In genomic region chr3:55423640-55424397, GRCm38 (mm10) we compare ENCODE assay signal across 7 mouse cellular contexts. TPM values are rescaled to one million over a fixed set of nuclear protein-coding genes. Genes with fewer than 3 reads are reported as not detected.
A peak's percentile ranks its signal among the peaks of the same experiment; 100 is the strongest.
DNase-seq lines count a peak whose midpoint lies in the region; ATAC-seq and TF ChIP-seq lines count a peak whose summit lies in the region.

No protein-coding gene starts in this region.

- no peak for TF ChIP-seq EP300 in stomach, postnatal 0 days (optimal IDR thresholded peaks at IDR 0.05)

- H3K27me3 ChIP-seq in stomach, embryonic 16.5 days (ENCODE audit: control insufficient read depth, insufficient read depth, low read length): no peaks in the 10 kb centered on the region
- no peaks in the 10 kb centered on the region for H3K27me3 ChIP-seq in stomach, postnatal 0 days (ENCODE audit: control insufficient read depth, insufficient read depth, low read length)
- no peaks in the 10 kb centered on the region for H3K27me3 ChIP-seq in limb, embryonic 12.5 days

- ATAC-seq in stomach, embryonic 16.5 days (ENCODE audit: insufficient read depth, low FRiP score): 0 out of 2 replicates have a peak, but pooled peaks have one; percentile 25
- ATAC-seq in stomach, postnatal 0 days (ENCODE audit: low FRiP score, low TSS enrichment): no peak
- 0 out of 2 replicates have a peak, but pooled peaks have one; percentile 15 for ATAC-seq in limb, embryonic 12.5 days (ENCODE audit: insufficient number of reproducible peaks, insufficient read depth, low FRiP score, low TSS enrichment, low read depth)

- no peak overlapping the region for H3K9ac ChIP-seq in stomach, embryonic 16.5 days (ENCODE audit: low read length)
- no peak overlapping the region for H3K9ac ChIP-seq in stomach, postnatal 0 days (ENCODE audit: low read length)
- no peak overlapping the region for H3K9ac ChIP-seq in limb, embryonic 12.5 days (replicated peaks)

- no peaks in the 10 kb centered on the region for H3K4me1 ChIP-seq in stomach, embryonic 16.5 days (ENCODE audit: control insufficient read depth, insufficient read depth, low read length)
- no peaks in the 10 kb centered on the region for H3K4me1 ChIP-seq in stomach, postnatal 0 days (replicated peaks; ENCODE audit: control insufficient read depth, insufficient read depth)
- H3K4me1 ChIP-seq in limb, embryonic 12.5 days (replicated peaks): peaks cover 33% of the 10 kb centered on the region
- no peaks in the 10 kb centered on the region for H3K4me1 ChIP-seq in lung, adult 2 months (ENCODE audit: control insufficient read depth, insufficient read depth, low read length)

- H3K4me2 ChIP-seq in stomach, embryonic 16.5 days (ENCODE audit: low read depth, low read length): no peak overlapping the region
- no peak overlapping the region for H3K4me2 ChIP-seq in stomach, postnatal 0 days (replicated peaks; ENCODE audit: low read depth)
- peak overlapping the region; percentile 35 for H3K4me2 ChIP-seq in limb, embryonic 12.5 days

- H3K4me3 ChIP-seq in stomach, embryonic 16.5 days (replicated peaks; ENCODE audit: low read length): no peak overlapping the region
- H3K4me3 ChIP-seq in stomach, postnatal 0 days (ENCODE audit: low read depth, low read length): no peak overlapping the region
- H3K4me3 ChIP-seq in limb, embryonic 12.5 days (replicated peaks): no peak overlapping the region
- no peak overlapping the region for H3K4me3 ChIP-seq in lung, adult 2 months (replicated peaks; ENCODE audit: extremely low read depth, low read depth, low read length)

- TF ChIP-seq CTCF in stomach, postnatal 0 days (IDR thresholded peaks at IDR 0.05; ENCODE audit: low read depth): no peak
- no peak for TF ChIP-seq CTCF in lung, adult 2 months (IDR thresholded peaks at IDR 0.05; ENCODE audit: insufficient read depth, low read length)

- no peak for TF ChIP-seq POLR2A in lung, adult 2 months (IDR thresholded peaks at IDR 0.05; ENCODE audit: borderline replicate concordance, extremely low read depth, low read depth, low read length)

- 36% methylated on average over 11 of the region's 11 CpGs for WGBS in stomach, embryonic 16.5 days
- WGBS in stomach, postnatal 0 days: 34% methylated on average over 11 of the region's 11 CpGs
- WGBS in limb, embryonic 12.5 days: 30% methylated on average over 11 of the region's 11 CpGs
- 39% methylated on average over 11 of the region's 11 CpGs for WGBS in lung, adult 2 months

- no peak overlapping the region for H3K27ac ChIP-seq in stomach, embryonic 16.5 days (ENCODE audit: low read length)
- no peak overlapping the region for H3K27ac ChIP-seq in stomach, postnatal 0 days (replicated peaks)
- H3K27ac ChIP-seq in limb, embryonic 12.5 days: no peak overlapping the region

- no peaks in the 10 kb centered on the region for H3K36me3 ChIP-seq in stomach, embryonic 16.5 days (ENCODE audit: control insufficient read depth, insufficient read depth, low read length)
- H3K36me3 ChIP-seq in stomach, postnatal 0 days (ENCODE audit: control insufficient read depth, insufficient read depth, low read length): no peaks in the 10 kb centered on the region
- no peaks in the 10 kb centered on the region for H3K36me3 ChIP-seq in limb, embryonic 12.5 days

- no peaks in the 10 kb centered on the region for H3K9me3 ChIP-seq in stomach, embryonic 16.5 days (replicated peaks; ENCODE audit: control insufficient read depth, low read length)
- no peaks in the 10 kb centered on the region for H3K9me3 ChIP-seq in stomach, postnatal 0 days (ENCODE audit: control insufficient read depth, low read length)
- no peaks in the 10 kb centered on the region for H3K9me3 ChIP-seq in limb, embryonic 12.5 days

- no peak for DNase-seq in stomach, postnatal 0 days (ENCODE audit: low spot score)
- peak; percentile 64 to 76 for DNase-seq in frontal cortex, postnatal 14 days (ENCODE audit: low spot score in 2 of 2)
- no peak for DNase-seq in liver
- DNase-seq in lung, adult 2 months: no peak
- DNase-seq in adrenal gland, postnatal 36 days: no peak

RNA-seq across cellular contexts. Expression of gene Gm21954, which starts 48.2 kb away (rescaled TPM):
- not detected in 2 replicates for polyA plus RNA-seq in stomach, embryonic 16.5 days (2015; fragmentation: Nextera tagmentation; extraction: Ambion mirVana)
- polyA plus RNA-seq in stomach, postnatal 0 days (2015; fragmentation: Nextera tagmentation; extraction: Ambion mirVana): not detected in 2 replicates
- polyA plus RNA-seq in limb, embryonic 12.5 days (2016; fragmentation: Nextera tagmentation; extraction: Ambion mirVana): not detected in 2 replicates
- not detected in 2 replicates for polyA plus RNA-seq in lung, adult 2 months (2012; rRNA removed)
- total RNA-seq in adrenal gland, postnatal 36 days (2021): not detected

Comparison
In these comparisons a context has a peak if more than half of its experiments do, and no peak if none do; other contexts are left out.
1. DNase-seq: peak in frontal cortex, postnatal 14 days (2 of 2); none in stomach, postnatal 0 days (single experiment), liver (single experiment), lung, adult 2 months (single experiment) and adrenal gland, postnatal 36 days (0 of 2).